Mouse (Mus musculus): ENCODE measurements at regions not wholly inside any gene's neighbourhood (a gene's known extent, or its start where the extent isn't known, plus 50 kb on each side); places are given as distances from the start of the nearest gene placed in this dataset.

DNA sequence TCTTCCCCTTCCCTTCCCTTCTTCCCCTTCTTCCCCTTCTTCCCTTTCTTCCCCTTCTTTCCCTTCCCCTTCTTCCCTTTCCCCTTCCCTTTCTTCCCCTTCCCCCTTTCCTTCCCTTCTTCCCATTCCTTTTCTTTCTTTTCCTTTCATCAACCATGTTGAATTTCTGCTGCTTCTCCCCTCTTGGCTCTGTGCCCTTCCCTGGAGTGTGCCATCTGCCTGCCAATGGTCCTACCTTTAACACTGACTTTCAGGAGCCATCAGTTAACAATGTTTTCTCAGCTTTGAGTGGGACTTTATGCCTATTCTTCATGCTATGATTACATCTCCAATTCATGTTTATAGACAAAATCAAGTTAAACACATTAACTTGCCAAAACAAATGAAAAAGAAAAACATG lies 401.8 kb upstream of the Pcdh7 start:
- peak; percentile 23 to 36 for DNase-seq

DNA sequence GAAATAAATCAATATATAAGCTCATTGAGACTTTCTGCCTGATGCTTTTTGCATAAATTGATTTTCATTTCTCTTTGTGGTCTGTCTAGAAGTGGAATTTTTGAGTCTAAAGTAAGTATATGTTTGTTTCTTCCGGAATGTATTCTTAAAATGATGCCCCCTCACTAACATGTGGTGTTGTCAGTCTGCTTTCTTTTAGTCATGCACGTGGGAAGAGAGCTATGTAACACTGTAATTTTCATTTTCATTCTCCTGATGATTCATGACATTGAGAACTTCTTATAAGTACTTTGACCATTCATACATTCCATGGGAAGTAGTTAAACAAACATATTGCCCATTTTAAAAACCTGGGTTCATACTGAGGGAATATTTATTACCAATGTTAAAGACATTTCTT lies 397.7 kb upstream of the Pcdh7 start:
- no peak for DNase-seq

- no peak for DNase-seq
Measured at GRCm38 (mm10) chr5:57335624-57336023, 382.1 kb upstream of the Pcdh7 start.
